Mouse (Mus musculus) erythroblast, embryonic 14.5 days (primary cell): ENCODE results near the gene Akap13. TPM values are rescaled to one million over a fixed set of nuclear protein-coding genes. Genes with fewer than 3 reads are reported as not detected.
"Not testable (repeated sequence)": the region's sequence is repeated elsewhere in the genome, so short reads cannot be mapped to it uniquely, and the experiment has no call there.

Source experiments
- H3K27me3 ChIP-seq: 2 replicates; pipeline ENCODE4 v1.6.1; 2012; ENCODE audit warnings: inconsistent platforms; ENCODE audit not compliant: control insufficient read depth
- H3K36me3 ChIP-seq: 2 replicates; pipeline ENCODE4 v1.6.1; 2012; ENCODE audit warnings: mild to moderate bottlenecking, inconsistent platforms; ENCODE audit not compliant: control insufficient read depth
- H3K4me1 ChIP-seq: 2 replicates; pipeline ENCODE4 v1.6.1; 2012; ENCODE audit warnings: inconsistent platforms; ENCODE audit not compliant: control insufficient read depth
- H3K4me3 ChIP-seq: replicated peaks from 2 replicates; pipeline ENCODE3; 2012; ENCODE audit warnings: moderate library complexity, mild to moderate bottlenecking, inconsistent platforms
- H3K9me3 ChIP-seq: 2 replicates; pipeline ENCODE4 v1.6.1; 2012; ENCODE audit warnings: low read length, inconsistent platforms, mixed read lengths; ENCODE audit not compliant: control insufficient read depth
- GATA1 ChIP-seq: IDR thresholded peaks from 2 replicates; pipeline ENCODE4 v1.6.1; 2012; ENCODE audit warnings: low read length, inconsistent platforms, mixed read lengths
- TAL1 ChIP-seq: IDR thresholded peaks from 3 replicates; pipeline ENCODE4 v1.6.1; 2012; ENCODE audit warnings: low read length, inconsistent platforms, mixed read lengths
- polyA plus RNA-seq: library from polyadenylated mRNA; stranded (reverse); fragments of >175 nt; gene quantifications from 2 replicates; pipeline ENCODE4 v1.2.3, GENCODE M21; 2012

Akap13 gene
- polyA plus RNA-seq, 1 experiment, result 1.8 TPM

DNA sequence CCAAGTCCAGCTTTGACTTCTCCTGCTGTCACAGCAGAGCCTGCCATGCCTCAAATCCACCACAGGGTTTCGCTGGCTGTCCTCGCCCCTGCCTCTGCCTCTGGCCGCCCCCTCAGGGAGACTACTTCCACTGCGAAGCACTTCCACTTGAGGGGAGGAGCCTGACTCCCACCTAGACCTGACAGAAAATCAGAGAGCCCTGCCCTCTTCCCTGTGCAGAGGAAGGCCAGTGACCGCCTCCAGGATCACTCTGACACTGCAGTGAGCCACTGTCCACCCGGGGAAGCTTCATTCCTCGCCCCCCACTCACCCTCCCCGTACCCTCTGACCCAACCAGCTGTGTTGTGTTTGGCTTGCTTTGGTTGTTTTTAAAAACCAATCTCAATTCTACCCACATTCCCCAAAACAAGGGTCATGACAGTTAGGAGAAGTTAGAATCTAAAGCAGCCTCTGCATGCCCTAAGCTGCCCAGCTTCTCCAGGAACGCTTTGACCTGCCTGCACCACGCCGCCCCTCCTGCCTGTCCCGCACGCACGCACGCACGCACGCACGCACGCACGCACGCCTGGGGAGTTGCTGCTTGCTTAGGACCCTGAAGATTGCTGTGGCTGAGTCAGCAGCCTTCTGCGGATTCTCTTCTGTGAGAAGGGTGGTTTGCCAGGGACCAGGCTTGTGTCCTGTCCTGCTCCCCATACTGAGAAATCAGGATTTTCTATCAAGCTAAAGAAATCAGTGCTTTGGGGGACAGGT, 297.3 kb downstream of the Akap13 start:
- Histone ChIP-seq H3K4me3 (no peak overlapping the region), H3K27me3 (no peaks in the 10 kb centered on the region), H3K9me3 (no peaks in the 10 kb centered on the region), H3K4me1 (peaks cover 67% of the 10 kb centered on the region), H3K36me3 (peaks cover 89% of the 10 kb centered on the region)
- TF ChIP-seq GATA1, result no peak
- no peak for TF ChIP-seq TAL1

DNA sequence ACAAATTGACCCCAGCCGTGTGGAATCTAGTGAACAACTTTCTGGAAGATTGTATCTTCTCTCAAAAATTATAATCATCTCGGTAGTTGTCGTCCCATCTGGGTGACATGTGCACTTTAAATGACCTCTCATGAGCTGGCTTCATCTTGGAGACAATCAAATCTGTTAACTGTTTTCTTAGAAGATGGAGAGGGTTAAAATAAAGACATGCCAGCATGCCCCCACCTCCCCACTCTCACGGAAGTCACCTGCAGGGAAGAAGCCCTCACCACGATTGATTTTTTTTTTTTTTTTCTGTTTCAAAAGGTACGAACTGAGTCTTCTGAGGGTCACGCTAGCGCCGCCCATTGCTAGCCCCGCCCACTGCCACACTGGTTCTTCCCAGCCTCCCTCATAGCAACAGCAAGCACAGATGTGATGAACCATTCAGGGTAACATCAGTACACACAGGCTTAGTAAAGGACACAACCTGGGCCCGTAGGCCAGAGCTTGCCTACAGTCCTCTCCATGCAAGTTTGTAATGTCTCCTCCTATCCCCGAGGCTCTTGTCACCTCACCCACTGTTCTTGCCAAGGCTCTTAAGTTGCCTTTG, 298.0 kb downstream of the Akap13 start:
- H3K4me1 ChIP-seq, result peaks cover 63% of the 10 kb centered on the region
- no peak overlapping the region for H3K4me3 ChIP-seq
- no peak for TF ChIP-seq TAL1
- TF ChIP-seq GATA1, result no peak
- H3K27me3 ChIP-seq, result no peaks in the 10 kb centered on the region
- H3K36me3 ChIP-seq, result peaks cover 84% of the 10 kb centered on the region
- H3K9me3 ChIP-seq, result no peaks in the 10 kb centered on the region

DNA sequence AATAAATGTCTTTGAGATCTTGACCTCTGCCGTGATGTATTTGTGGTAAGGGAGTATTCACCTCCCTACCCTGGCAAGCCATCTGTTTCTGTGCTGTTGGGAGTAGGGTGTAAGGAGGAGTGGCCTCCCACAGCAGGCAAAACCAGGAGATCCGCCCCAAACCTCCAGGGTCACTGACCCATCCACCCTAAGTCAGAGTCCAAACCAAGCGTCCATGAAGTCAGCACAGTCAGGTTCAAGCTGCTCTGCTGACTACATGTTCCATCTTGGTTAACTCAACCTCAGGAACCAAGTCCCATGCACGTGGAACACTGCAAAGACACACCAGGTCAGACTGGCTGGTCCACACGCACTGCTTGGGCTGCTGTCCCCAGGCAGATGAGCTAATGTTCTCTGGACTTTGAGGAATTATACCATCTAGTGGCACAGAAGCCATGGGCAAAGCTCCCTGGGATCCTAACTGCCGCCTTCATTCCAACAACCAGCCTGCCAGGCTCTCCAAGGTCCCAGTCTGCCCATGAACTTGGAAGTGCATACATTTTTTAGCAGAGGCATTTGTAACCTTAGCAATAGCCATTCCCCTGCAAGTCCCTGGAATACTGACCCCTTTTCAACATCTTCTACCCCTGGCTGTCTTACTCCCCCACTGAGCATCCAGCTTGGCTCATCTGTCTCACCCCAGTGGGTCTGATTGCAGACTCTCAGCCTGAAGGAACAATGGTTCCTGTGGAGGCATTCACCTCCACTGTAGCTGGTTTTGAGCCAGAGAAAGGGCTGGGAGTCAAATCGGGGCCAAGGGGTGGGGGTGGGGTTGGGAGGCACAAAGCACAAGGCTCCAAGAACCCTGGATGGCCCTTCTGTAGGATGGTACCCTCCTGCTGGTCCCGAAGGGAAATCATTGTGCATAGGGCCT, 299.5 kb downstream of the Akap13 start:
- no peak overlapping the region for H3K4me3 ChIP-seq
- H3K36me3 ChIP-seq, result peaks cover 69% of the 10 kb centered on the region
- TF ChIP-seq TAL1 (no peak), GATA1 (no peak)
- H3K27me3 ChIP-seq, result no peaks in the 10 kb centered on the region
- peaks cover 63% of the 10 kb centered on the region for H3K4me1 ChIP-seq
- no peaks in the 10 kb centered on the region for H3K9me3 ChIP-seq

DNA sequence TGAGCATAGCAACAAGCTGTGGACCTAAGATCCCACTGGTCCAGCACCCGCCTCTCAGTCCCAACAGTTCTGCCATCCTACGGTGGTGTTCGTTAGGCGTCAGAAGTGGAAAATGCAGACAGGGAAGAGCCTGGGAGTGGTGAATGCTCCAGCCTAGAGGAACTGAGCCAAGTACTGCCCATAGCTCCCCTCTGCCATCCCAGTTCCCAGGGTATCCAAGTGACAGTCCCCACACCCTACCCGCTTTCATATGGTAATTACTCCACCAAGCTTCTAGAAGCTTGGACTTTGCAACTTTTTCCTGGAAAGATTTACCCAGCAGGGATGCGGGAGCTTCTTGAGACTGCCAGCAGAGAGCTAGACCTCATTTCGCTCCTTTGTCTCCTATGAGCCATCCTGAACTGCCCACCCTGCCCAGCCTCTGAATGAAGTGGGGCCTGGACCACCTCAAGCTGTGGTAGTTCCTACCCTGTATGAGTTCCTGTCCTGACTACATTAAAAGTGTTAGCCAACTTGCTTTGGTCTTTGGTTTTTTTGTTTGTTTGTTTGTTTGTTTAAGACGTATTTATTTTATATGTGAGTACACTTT, 300.6 kb downstream of the Akap13 start:
- Histone ChIP-seq H3K9me3 (no peaks in the 10 kb centered on the region), H3K36me3 (peaks cover 58% of the 10 kb centered on the region), H3K4me1 (peaks cover 63% of the 10 kb centered on the region), H3K4me3 (no peak overlapping the region), H3K27me3 (no peaks in the 10 kb centered on the region)
- no peak for TF ChIP-seq TAL1
- TF ChIP-seq GATA1, result no peak

DNA sequence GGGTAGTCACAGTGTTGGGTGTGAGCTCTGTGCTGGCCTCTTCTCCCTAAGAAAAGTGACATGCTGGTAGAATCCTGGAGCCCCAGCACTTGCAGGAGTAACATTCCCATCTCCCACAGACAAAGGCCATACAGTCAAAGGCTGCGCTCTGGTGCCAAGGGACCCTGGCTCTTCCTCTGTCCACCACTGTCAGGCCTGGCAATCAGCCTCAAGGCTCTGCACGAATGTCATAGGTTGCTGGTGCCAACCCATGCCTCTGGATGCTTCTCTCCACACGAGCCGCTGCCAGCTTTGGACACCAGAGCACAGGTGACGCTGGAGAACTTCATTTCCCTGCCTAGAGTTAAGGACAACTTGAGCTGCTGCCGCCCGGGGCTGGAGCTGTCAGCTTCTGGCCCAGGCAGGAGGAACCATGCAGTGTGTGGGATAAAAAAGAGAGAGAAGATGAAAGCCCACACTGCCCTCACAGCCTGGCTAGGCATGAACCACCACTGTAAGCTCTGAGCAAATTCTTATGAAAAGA, 304.7 kb downstream of the Akap13 start:
- H3K4me1 ChIP-seq, result peaks cover 53% of the 10 kb centered on the region

DNA sequence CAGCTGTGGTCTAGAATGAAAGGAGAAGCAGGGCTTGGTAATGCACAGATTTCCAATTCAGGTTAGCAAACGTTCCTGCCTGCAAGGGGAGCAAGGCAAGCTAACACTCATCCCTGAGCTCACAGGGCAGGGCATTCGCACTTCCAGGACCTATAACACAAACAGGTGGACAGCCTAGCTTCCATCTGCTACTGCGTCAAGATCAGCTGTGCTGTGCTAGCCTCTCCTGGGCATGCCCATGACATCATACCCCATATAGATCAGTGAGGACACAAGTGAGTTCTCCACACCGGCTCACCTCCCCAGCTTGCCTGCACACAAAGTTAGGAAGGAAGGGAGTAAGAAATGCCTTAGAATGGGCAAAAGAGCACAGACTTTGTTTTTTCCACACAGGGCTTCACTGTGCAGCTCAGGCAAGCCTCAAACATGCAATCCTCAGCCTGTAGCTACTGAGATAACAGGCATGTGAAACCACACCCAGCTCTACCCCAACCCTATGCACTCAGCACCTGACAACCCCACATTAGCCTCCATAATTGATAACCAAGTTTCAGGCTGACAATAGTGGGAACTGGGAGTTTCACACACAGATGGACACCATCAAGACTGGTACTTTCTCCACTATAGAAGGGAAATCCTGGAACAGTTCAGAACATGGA, 305.5 kb downstream of the Akap13 start:
- not testable (repeated sequence) for H3K27me3 ChIP-seq, H3K4me3 ChIP-seq, H3K9me3 ChIP-seq
- peaks cover 13% of the 10 kb centered on the region for H3K36me3 ChIP-seq
- peaks cover 53% of the 10 kb centered on the region for H3K4me1 ChIP-seq
- TF ChIP-seq GATA1, result peak; percentile 61; the same call in 1 of the 2 replicates
- peak; percentile 52; the same call in 2 of the 3 replicates for TF ChIP-seq TAL1

More for the DNA sequence above, 304.7 kb downstream of the Akap13 start:
- H3K27me3 ChIP-seq, result no peaks in the 10 kb centered on the region
- no peak overlapping the region for H3K4me3 ChIP-seq
- no peaks in the 10 kb centered on the region for H3K9me3 ChIP-seq
- H3K36me3 ChIP-seq, result peaks cover 20% of the 10 kb centered on the region
- TF ChIP-seq GATA1, result no peak
- TF ChIP-seq TAL1, result no peak

DNA sequence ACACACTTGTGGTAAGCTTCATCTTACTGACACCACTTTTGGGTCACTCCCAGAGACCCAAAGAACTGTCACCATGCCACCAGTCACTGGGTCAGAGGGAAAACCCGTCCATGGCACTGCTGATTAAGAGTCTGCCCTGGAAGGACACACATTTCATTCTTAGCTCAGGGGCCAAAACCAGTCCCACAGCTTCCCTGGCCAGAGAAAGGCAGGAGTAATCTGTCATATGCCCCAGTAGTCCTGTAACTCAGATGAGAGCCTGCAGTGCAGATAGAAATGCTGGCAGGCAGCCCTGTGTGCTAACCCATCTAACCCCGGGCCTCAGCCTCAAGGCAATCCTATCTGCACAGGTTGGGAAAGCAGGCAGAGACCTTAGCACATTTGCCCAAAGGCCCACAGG, 306.9 kb downstream of the Akap13 start:
- H3K27me3 ChIP-seq, H3K4me3 ChIP-seq, H3K9me3 ChIP-seq: not testable (repeated sequence)
- peaks cover 10% of the 10 kb centered on the region for H3K36me3 ChIP-seq
- peaks cover 57% of the 10 kb centered on the region for H3K4me1 ChIP-seq

DNA sequence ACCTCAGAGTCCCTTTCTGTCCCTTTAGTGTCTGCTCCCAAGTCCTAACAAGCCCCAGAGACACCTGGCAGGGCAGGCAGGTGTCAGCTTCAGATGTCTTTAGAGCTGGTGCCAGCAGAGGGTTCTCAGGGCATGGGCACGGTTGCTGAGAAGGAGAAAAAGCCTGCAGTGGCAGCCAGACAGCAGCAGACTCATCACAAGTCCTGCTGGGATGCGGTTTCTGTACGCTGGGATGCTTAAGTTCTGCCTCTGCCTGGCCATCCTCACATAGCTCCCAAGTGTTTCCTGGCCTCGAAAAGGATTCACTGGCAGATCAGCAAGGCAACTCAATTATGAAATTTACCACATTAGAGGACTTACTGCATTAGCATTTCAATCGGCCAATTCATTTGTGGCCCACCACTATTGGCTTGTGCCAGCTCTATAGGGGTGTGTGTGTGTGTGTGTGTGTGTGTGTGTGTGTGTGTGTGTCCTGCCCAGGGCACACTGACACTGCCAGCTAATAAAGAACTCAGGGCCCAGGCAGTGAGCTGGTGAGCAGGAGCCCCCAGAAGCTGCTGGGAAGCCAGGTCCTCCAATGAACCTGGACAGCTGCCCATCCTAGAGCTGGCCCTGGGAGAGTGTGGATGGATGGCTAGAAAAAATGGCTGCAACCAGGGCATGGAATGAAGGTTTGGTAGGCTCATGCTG, 311.9 kb downstream of the Akap13 start:
- H3K4me1 ChIP-seq, result peaks cover 16% of the 10 kb centered on the region
- H3K27me3 ChIP-seq, H3K4me3 ChIP-seq, H3K9me3 ChIP-seq: not testable (repeated sequence)
- H3K36me3 ChIP-seq, result peaks cover 42% of the 10 kb centered on the region
